Mouse (Mus musculus): ENCODE measurements around the gene Tnfsf13. TPM values are rescaled to one million over a fixed set of nuclear protein-coding genes. Genes with fewer than 3 reads are reported as not detected.
"Not testable (repeated sequence)": the region's sequence is repeated elsewhere in the genome, so short reads cannot be mapped to it uniquely, and the experiment has no call there.

Gene Tnfsf13
- total RNA-seq (2021) = under 1 TPM; 0.62 to 0.64 TPM
- long read RNA-seq, experiment 1 = 0 reads
- long read RNA-seq, experiment 2, partial matches to known transcripts = 1 of 1 reads
- long read RNA-seq, experiment 2, other reads (novel, unspliced or antisense) = 0 of 1 reads

DNA sequence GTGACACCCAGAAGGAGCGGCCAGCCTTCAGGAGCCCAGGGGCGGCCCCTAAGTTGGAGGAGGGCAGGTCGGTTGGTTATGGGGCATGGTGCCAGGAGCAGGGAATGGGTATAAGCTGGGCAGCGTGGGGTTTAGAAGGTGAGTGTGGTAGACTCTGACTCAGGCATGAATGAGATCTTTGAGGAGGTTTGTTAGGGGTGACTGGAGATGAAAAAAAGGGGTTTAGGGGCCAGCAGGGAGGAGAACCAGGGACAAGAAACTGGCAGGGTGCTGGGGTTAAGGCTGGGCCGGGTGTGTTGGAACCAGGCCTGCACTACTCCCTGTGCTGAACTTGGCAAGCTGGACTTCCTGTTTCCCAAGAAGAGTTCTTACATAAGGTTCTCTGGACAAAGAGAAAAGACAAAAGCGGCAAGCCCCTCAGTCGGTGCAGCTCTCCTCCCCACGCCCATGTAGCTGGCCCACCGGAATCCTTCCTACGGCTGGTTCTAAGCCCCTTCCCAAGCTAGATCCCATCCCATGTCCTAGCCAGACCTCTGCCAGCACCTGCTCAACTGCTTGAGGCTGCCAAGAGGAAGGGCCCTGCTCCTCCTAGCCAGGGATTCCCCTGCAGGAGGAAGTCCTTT lies at the start of gene Tnfsf13:
TSS of gene Tnfsf13 (minus strand) at position 259 of the 623 bp plus-strand sequence.
- peak; percentile 86 for DNase-seq (ENCODE audit: low spot score)

DNA sequence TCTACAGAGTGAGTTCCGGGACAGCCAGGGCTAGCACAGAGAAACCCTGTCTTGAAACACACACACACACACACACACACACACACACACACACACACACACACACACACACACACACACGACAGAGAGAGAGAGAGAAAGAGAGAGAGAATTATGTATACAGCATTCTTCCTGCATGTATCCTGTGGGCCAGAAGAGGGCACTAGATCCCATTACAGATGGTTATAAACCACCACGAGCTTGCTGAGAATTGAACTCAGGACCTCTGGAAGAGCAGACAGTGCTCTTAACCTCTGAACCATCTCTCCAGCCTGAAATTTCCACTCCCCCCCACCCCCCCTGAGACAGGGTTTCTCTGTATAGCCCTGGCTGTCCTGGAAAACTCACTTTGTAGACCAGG lies 45.8 kb upstream of the Tnfsf13 start:
- not testable (repeated sequence) for DNase-seq (ENCODE audit: low spot score)

DNA sequence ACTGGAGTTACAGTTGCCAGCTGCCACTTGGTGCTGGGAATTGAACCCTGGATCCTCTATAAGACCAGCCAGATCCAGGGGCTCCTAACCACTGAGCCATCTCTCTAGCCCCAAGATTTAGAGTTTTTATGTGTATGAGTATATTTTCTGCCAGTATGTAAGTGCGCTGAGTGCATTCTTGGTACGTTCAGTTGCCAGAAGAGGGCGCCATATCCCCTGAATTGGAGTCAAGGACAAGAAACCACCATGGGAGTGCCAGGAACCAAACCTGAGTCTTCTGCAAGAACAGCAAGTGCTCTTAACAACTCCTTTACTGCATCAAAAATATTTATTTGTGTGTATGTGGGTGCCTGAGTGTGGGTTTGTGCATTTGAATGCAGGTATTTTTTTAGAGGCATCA lies 43.5 kb upstream of the Tnfsf13 start:
- DNase-seq (ENCODE audit: low spot score) = peak; percentile 62

DNA sequence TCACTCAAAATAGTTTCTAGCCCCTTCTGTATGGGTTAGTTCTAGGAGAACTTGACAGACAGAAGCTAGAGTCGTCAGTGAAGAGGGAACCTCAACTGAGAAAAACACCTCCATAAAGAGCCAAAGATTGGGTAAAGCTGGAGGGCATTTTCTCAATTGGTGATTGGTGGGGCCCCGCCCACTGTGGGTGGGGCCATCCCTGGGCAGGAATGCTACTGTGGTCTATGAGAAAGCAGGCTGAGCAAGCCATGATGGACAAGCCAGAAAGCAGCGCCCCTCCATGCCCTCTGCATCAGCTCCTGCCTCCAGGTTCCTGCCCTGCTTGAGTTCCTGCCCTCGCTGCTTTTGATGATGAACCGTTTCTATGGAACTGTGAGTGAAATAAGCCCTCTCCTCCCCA lies 40.4 kb upstream of the Tnfsf13 start:
- DNase-seq (ENCODE audit: low spot score) = no peak

DNA sequence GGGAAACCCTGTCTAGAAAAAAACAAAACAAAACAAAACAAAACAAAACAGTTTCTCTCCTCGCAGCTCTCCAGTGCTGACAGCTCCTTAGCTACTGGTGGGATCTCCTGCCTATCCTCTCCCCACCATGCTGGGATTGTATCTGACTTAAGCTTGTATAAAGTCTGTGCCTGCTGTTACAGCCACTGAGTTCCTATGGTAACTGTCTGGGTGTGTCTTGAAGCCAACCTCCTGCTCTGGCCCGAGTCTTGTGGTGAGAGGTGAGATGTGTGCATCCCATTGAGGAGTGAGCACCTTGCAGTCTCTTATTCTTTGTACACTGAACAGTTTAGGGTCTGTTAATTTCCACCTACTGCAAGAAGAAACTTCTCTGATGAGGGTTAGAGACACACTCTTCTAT lies 37.5 kb upstream of the Tnfsf13 start:
- no peak for DNase-seq (ENCODE audit: low spot score)

DNA sequence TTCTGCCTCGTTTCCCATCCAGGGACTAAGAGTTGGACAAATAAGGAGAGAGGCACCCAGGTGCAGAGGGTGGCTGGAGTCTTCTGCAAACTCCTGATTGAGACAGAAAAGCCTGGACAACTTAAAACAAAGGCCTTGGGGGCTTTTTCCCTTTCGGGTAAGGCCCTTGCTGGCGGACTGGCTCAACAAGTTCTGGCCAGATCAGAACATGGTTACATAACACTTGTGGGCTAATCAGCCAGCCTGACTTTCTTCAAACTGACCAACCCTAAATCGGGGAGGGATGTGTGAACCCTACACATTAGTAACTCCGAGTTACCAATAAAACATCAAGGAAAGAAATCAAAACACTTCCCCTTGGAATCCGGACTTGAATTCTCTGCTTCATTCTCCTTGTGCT lies 35.3 kb upstream of the Tnfsf13 start:
- no peak for DNase-seq (ENCODE audit: low spot score)

DNA sequence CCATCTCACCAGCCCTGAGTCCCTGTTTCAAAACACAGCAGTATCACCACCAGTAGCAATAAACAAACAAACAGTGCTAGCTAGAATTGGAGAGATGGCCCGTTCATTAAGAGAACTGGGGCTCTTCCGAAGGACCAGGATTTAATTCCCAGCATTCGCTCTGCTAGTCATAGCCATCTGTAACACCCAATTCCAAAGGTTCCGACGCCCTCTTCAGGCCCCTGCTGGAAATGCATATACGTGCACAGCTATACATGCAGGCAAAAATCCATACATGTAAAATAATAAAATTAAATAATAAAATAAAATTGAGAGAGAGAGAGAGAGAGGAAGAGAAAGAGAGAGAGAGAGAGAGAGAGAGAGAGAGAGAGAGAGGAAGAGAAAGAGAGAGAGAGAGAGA lies 33.8 kb upstream of the Tnfsf13 start:
- no peak for DNase-seq (ENCODE audit: low spot score)

DNA sequence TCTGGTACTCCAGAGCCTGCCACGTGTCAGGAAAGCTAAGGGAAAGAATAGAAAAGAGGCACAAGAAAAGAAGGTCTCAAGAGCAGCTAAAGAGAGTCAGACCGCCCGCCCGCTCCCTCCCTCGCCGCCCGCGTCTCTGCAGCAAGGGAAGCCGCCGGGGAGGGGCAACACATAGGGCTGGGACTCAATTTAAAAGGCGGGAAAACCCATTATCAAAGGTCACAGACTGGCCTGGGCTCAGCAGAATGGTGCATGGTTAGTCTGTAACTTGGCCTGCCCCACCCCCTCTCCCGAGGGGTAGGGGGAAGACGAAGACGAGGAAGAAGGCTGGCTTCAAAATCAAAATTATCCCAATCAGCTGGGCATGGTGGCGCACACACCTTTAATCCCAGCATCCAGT lies 33.1 kb upstream of the Tnfsf13 start:
- DNase-seq (ENCODE audit: low spot score) = no peak

DNA sequence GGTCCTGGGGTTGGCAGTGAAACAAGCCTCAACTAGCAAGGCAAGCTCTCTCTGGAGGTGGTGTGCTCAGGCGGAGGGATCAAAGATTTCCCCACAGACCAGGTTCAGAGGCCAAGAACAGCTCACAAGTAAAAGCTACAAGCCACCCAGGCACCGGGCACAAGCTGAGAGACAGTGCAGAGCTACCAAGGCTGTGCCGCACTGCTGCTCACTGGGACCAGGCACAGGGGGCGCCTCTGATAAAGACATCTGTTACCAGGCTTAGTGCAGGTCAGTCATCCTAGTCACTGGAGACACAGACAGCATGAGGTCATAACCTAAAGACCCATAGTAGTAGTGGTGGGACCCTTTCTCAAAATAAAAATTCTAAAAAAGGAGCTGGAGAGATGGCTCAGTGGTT lies 31.4 kb upstream of the Tnfsf13 start:
- no peak for DNase-seq (ENCODE audit: low spot score)

DNA sequence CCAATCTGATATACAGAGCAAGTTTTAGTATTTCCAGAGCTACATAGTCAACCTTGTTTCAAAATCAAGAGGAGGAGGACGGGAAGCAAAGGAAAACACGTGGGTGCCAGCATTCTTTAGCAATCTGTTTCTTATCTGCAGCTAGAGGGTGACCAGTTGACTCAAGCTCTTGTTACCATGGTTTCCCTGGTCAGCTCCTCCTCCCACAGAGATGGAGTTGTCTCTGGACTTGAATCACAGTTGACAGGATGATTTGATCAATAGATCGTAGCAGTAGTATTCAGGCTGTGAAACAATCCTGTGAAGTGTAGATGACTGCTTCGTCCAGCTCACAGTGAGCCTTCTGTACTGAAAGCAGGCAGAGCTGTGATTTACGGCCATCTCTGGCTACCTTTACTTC lies 30.3 kb upstream of the Tnfsf13 start:
- DNase-seq (ENCODE audit: low spot score) = no peak

DNA sequence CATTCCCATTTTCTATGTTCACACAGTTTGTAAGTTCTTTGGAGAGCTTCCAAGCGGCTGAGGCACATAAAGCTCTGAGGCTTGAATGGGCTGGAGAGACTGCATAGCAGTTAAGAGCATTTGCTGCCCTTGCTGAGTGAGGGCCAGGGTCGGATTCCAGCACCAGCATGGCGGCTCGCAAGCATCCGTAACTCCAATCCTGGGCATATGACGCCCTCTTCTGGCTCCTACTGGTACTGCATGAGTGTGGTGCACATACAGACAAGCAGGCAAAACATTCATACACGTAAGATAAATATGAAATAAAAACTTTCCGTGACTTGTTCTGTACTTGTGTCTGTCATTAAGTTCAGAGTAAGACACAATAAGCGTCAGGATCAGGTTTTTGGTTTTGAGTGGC lies 29.9 kb upstream of the Tnfsf13 start:
- DNase-seq (ENCODE audit: low spot score) = no peak

DNA sequence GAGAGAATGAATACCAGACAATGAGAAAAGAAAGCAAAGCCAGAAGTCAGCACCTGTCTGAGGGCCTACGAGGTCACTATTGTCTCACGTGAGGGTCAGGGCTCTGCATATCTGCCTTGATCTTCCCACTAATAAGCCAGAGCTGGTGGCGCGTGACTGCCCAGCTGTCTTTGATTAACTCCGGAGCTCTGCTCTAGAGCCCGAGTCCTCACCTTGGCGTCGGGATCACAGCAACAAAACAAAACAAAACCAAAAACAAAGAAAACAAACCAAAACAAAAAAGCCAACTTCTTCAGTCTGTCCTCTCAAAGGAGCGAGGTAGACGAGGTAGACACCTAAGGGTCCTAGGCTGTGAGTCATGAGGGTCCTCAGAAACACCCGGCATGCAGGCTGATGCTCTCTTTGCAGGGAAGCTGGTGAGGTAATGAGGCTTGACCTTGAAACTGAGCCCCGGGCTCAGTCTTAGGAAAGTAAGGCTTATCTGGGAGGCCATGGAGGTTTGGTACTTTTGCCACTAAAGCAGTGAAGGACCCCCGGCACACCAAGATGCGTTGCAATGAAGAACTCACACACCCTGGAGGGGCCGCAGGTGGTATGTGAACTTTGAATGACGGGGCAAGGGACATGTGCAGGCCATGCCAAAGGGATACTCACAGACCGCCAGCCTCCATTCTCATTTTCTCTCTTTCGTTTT lies 29.2 kb upstream of the Tnfsf13 start:
- no peak for DNase-seq (ENCODE audit: low spot score)

DNA sequence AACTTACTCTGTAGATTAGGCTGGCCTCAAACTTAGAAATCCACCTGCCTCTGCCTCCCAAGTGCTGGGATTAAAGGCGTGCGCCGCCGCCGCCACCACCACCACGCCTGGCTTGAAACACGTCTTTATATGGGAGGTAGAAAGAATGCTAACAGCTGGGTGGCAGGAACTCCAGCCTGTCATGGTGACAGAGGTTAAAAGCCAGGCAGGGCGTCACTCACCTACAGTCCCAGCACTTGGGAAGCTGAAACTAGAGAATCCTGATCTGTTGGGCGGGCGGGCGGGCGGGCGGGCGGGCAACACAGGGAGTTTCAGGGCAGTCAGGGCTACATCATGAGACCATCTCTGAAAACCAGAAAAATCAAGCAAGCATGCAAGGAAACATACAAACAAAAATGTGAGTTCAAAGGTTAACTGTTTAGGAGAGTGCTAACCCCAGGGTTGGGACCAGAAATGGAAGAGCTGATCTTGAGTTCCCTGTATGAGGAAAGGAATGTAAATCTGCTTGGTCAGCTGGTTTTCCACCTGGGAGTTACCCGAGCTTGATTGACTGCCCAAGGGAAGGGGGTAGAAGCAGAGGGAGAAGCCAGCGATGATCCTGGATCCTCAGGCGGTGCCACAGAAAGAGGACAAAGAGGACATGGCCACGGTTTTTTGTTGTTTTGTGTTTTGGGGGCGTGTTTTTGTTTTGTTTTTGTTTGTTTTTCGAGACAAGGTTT lies 27.5 kb upstream of the Tnfsf13 start:
- no peak for DNase-seq (ENCODE audit: low spot score)

DNA sequence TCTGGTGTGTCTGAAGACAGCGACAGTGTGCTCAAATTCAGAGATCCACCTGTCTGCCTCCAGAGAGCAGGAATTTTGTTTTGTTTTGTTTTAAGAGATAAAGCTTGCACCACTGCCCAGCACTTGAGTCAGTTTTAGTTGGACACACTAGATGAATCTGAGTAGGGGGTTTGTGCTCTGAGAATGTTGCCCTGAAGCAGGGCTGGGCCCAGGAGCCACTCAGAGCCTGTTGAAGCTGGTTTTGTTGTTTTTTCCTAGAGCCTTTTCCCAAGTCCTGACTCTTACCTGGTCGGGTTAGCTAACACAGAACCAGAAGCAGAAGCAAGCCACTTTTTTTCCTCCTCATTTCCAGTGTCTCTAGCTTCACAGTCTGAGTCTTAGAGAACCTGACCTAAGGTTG lies 25.5 kb upstream of the Tnfsf13 start:
- DNase-seq (ENCODE audit: low spot score) = no peak

DNA sequence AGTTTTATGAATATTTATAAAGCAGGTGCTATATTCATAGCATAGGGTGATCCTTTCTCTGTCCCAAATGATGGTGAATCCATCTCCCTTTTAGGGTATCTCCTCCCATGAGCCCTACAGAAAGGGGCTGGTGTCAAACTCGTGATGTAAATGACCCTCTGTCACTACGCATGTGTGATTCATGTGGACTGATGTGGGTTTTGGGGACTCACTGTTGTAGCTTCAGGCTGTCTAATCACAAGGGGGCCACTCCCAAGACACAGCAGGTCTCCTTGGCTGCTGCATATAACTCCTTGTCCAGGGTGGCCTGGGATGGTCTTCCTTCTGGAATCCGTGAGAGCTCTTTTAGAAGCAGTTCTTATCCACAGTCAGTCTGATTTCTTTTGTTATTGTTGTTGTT lies 24.9 kb upstream of the Tnfsf13 start:
- no peak for DNase-seq (ENCODE audit: low spot score)

DNA sequence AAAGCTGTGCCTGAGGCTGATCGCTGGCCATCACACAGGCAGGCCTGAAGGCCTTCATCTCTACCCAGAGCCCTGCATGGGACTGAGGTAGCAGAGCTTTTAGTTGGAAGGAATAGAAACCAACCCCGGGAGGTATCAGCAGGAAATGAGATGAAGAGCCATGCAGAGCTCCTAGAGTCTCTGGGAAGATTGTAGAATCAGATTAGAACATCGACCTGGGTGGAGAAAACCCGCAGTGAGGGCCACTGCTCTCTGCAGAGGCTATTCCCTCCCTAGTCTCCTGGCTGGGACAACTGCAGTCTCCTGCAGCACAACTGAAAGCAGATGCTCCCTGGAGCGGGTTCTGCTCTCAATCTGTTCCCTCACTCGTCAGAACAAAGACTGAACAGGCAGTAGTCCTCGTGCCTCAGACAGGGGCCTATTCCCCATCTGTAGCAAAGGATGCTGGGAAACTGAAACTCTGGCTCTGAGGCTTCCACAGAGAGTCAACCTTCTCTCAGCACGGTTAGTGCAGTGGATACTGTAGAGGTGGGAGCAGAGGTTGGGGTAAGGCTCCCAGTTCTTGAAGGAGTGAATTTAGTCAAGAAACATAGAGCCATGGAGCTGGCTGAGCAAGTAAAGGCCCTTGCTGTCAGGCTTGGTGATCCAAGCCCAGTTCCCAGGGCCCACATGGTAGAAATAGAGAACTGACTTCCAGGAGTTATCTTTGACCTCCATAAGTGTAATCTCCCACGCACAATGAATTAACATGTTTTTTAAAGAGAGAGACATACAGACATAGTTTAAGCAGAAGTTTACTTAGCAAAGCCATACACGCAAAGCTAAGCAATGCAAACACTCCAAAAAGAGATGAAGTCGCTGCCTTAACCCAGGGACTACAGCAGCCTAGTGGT lies 24.2 kb upstream of the Tnfsf13 start:
- no peak for DNase-seq (ENCODE audit: low spot score)

DNA sequence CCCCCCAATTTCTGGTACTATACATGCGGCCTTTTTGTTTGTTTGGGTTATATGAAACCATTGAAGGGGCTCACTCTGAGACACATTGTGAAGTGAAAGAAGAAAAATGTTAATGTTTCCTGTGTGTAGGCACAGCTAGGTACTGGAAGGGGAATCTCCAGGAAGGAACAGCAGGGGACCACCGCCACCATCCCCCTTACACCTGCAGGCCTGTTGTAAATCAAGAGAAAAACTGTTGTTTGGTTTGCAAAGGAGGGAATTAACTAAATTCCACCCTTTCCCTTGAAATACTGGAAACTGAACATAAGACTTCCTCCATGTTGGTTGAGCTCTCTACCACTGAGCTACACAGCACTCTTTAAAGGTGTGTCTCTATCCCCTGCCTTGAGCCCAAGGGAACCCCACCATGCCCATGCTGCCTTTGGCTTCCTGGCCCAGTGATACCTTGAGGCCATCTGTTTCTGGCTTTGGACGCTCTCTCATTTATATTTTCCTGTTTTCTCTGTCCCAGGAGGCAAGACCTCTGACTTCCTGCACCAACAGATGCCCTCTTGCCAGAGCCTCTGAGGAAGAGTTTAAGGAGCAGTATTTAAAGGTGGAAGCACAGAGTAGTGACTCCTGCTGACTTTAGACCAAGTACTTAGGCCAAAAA lies 23.2 kb upstream of the Tnfsf13 start:
- DNase-seq (ENCODE audit: low spot score) = no peak

DNA sequence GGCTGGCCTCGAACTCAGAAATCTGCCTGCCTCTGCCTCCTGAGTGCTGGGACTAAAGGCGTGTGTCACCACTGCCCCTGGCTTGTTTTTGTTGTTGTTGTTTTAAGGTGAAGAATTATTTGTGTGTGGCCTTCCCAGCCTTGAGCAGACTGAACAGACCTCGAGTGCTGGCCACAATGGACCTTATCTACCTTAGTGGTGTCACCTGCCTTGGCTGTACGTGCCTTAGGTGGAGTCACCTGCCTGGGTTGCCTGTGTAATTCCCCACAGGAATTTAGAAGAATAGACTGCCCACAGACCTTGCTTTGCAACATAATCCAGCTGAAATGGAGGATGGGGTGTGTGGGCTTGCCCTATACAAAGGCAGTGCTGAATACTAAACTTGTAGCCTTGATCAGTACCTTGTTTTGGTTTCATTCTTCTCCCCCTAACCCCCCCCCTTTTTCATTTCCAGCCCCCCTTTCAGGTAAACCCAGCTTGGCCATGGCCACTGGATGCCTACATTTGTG lies 22.3 kb upstream of the Tnfsf13 start:
- DNase-seq (ENCODE audit: low spot score) = no peak

DNA sequence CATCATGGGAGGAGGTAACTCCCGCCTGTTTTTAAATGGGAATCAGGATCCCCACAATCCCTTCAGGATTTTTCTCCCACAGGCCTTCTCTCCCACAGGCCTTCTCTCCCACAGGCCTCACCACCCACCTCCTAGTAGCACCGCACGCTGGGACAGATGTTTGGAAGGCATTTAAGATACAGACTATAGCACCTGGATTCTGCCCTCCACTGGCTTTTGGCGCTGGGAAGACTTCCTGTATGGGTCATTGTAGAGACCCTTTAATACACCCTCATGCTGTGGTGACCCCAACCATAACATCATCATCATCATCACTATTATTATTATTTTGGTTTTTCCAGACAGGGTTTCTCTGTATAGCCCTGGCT lies 21.9 kb upstream of the Tnfsf13 start:
- DNase-seq (ENCODE audit: low spot score) = no peak

DNA sequence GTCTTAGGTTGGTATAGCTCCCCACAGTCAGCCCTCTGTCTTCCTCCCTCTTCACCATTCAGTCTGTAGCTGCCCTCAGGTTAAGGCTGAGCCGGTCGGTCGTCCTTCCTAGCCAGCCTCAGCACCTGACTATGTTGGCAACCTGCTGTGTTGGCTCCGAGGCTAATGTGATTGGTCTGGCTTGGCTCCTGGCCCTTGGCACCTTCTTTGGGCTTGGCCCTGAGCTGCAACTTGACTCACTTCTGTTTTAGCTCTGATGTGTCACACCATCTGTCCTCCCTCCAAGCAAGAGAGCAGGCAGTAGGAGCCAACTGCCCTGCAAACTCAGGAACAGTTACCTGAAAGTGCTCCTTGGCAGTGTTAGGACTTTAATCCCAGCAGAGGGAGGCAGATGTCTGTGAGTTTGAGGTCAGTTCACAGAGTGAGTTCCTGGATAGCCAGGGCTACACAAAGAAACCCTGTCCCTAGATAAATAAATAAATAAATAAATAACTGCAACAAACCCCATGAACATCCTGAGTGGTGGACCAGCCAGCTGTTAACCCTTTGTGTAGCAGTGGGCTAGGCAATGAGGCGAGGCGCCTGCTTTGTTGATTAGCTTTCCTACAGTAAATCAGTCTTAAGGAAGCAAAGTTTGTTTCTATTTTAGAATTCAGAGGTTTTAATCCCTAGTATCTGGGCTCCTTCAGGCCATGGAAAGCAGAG lies 21.3 kb upstream of the Tnfsf13 start:
- peak; percentile 93 for DNase-seq (ENCODE audit: low spot score)
